Mouse (Mus musculus) MN1 (cell line): ENCODE measurements around the gene Hoxc12.

ENCODE experiments used
- DNase-seq: peaks from one replicate; pipeline ENCODE4 v3.0.0-alpha.2; 2016; ENCODE audit warnings: low spot score

The Hoxc12 gene

GRCm38 (mm10) chr15:102965003-102965891 lies 28.7 kb downstream of the Hoxc12 start:
- no peak for DNase-seq

GRCm38 (mm10) chr15:102965892-102966775 lies 29.6 kb downstream of the Hoxc12 start:
- DNase-seq, result peak; percentile 99

GRCm38 (mm10) chr15:102966776-102967311 lies 30.3 kb downstream of the Hoxc12 start, which contains the start of gene Hoxc10:
Gene Hoxc10, plus strand, starts transcription at chr15:102966796.
- peak; percentile 79 for DNase-seq

- DNase-seq, result no peak
Measured at GRCm38 (mm10) chr15:102967312-102967510, 30.7 kb downstream of the Hoxc12 start, which contains the start of gene Hoxc5. Gene Hoxc5, plus strand, starts transcription at chr15:102967443.

GRCm38 (mm10) chr15:102967511-102968397 lies 31.2 kb downstream of the Hoxc12 start:
- peak; percentile 74 for DNase-seq

GRCm38 (mm10) chr15:102969296-102969695 lies 32.7 kb downstream of the Hoxc12 start:
- no peak for DNase-seq

GRCm38 (mm10) chr15:102970740-102971139 lies 34.2 kb downstream of the Hoxc12 start:
- DNase-seq, result no peak

GRCm38 (mm10) chr15:102972254-102972653 lies 35.7 kb downstream of the Hoxc12 start:
- DNase-seq, result no peak

GRCm38 (mm10) chr15:102972753-102973152 lies 36.2 kb downstream of the Hoxc12 start:
- no peak for DNase-seq

GRCm38 (mm10) chr15:102975034-102975433 lies 38.5 kb downstream of the Hoxc12 start:
- no peak for DNase-seq

GRCm38 (mm10) chr15:102975688-102976111 lies 39.1 kb downstream of the Hoxc12 start:
- peak; percentile 71 for DNase-seq

- DNase-seq, result peak; percentile 71
Measured at GRCm38 (mm10) chr15:102976171-102976570, 39.6 kb downstream of the Hoxc12 start, which contains the start of gene Hoxc9. Gene Hoxc9, plus strand, starts transcription at chr15:102976439.

GRCm38 (mm10) chr15:102976631-102977422 lies 40.3 kb downstream of the Hoxc12 start:
- peak; percentile 57 for DNase-seq

GRCm38 (mm10) chr15:102977423-102977974 lies 40.9 kb downstream of the Hoxc12 start:
- DNase-seq, result peak; percentile 66

GRCm38 (mm10) chr15:102978615-102979515 lies 42.3 kb downstream of the Hoxc12 start:
- no peak for DNase-seq

- DNase-seq, result no peak
Measured at GRCm38 (mm10) chr15:102979936-102980335, 43.4 kb downstream of the Hoxc12 start.

GRCm38 (mm10) chr15:102980352-102980751 lies 43.8 kb downstream of the Hoxc12 start:
- DNase-seq, result no peak

GRCm38 (mm10) chr15:102980912-102981311 lies 44.4 kb downstream of the Hoxc12 start:
- DNase-seq, result peak; percentile 76
